Mouse (Mus musculus) liver, embryonic 14.5 days (tissue): ENCODE measurements around the gene Kctd21. TPM values are rescaled to one million over a fixed set of nuclear protein-coding genes. Genes with fewer than 3 reads are reported as not detected.

ENCODE experiments used
- ATAC-seq: fragments of 200-750 bp; cut with Nextera tagmentation; 2 replicates; pipeline ENCODE4 v1.8.0; 2017; ENCODE audit warnings: moderate number of reproducible peaks, mild to moderate bottlenecking, moderate library complexity; ENCODE audit not compliant: insufficient read depth
- DNase-seq, 3 experiments: peaks; one replicate each; pipeline ENCODE4 v3.0.0-alpha.2; 2012 to 2013; ENCODE audit warnings: low read depth in 3 of 3, low spot score in 3 of 3
- H3K27ac ChIP-seq: fragments of 300-500 bp; sonication (generic); 2 replicates; pipeline ENCODE4 v1.5.1; 2014; ENCODE audit warnings: moderate library complexity, mild to moderate bottlenecking, control low read depth, inconsistent platforms
- H3K27me3 ChIP-seq: fragments of 300-500 bp; sonication (generic); 2 replicates; pipeline ENCODE4 v1.6.1; 2014; ENCODE audit warnings: mild to moderate bottlenecking, low read length, moderate library complexity; ENCODE audit not compliant: control insufficient read depth, insufficient read depth
- H3K36me3 ChIP-seq: fragments of 300-500 bp; sonication (generic); replicated peaks from 2 replicates; pipeline ENCODE4 v1.6.1; 2014; ENCODE audit warnings: low read depth; ENCODE audit not compliant: control insufficient read depth, insufficient read depth
- H3K4me1 ChIP-seq, 2 experiments: fragments of 200-500 bp in 1 of 2; fragments of 300-500 bp in 1 of 2; sonication (generic) in 1 of 2; replicated peaks; 2 replicates each; pipeline ENCODE4 v1.6.1; 2012 to 2014; ENCODE audit warnings: antibody characterized with exemption in 1 of 2, inconsistent platforms in 1 of 2, low read length in 1 of 2; ENCODE audit not compliant: control insufficient read depth in 2 of 2, insufficient read depth in 2 of 2
- H3K4me2 ChIP-seq: fragments of 300-500 bp; sonication (generic); 2 replicates; pipeline ENCODE4 v1.6.1; 2014; ENCODE audit warnings: low read depth, mild to moderate bottlenecking, control low read depth, moderate library complexity
- H3K4me3 ChIP-seq, 2 experiments: fragments of 200-500 bp in 1 of 2; fragments of 300-500 bp in 1 of 2; sonication (generic) in 1 of 2; 2 replicates each; pipeline ENCODE4 v1.5.1; 2012 to 2014; ENCODE audit warnings: low read depth in 2 of 2, low read length in 2 of 2, mild to moderate bottlenecking in 2 of 2, control low read depth in 1 of 2, inconsistent platforms in 1 of 2, moderate library complexity in 1 of 2; ENCODE audit not compliant: insufficient read depth in 1 of 2
- H3K9ac ChIP-seq: fragments of 300-500 bp; sonication (generic); replicated peaks from 2 replicates; pipeline ENCODE4 v1.6.1; 2014; ENCODE audit warnings: mild to moderate bottlenecking, control low read depth, moderate library complexity
- H3K9me3 ChIP-seq: fragments of 300-500 bp; sonication (generic); 2 replicates; pipeline ENCODE4 v1.6.1; 2016; ENCODE audit warnings: low read length, mixed read lengths; ENCODE audit not compliant: control insufficient read depth
- CTCF ChIP-seq: IDR thresholded peaks from 2 replicates; pipeline ENCODE4 v1.5.1; 2016; ENCODE audit warnings: antibody characterized with exemption, low read depth, control low read depth
- EP300 ChIP-seq: IDR thresholded peaks from 2 replicates; pipeline ENCODE4 v1.6.1; 2016; ENCODE audit warnings: antibody characterized with exemption, low read depth
- WGBS: fragments of 180-500 bp; shearing (Covaris S2); extraction: QIAGEN DNeasy Blood & Tissue Kit; methylation state at CpG from one replicate; pipeline ENCODE4 v1.1.7; 2014; ENCODE audit not compliant: insufficient replicate concordance; 5-methylcytosine and 5-hydroxymethylcytosine counted together
- polyA plus RNA-seq, 2 experiments: library from polyadenylated mRNA; depleted of rRNA in 1 of 2; stranded (reverse) in 1 of 2; unstranded in 1 of 2; fragments of >200 nt; fragmentation: Nextera tagmentation in 1 of 2; extraction: Ambion mirVana in 1 of 2; gene quantifications; 2 replicates each; pipeline versions ENCODE4 v1.2.1 to v1.2.3; 2012 to 2014

Gene Kctd21
- 0.79 and 0.80 TPM in 2 replicates for polyA plus RNA-seq (2012; rRNA removed)
- polyA plus RNA-seq (2014; fragmentation: Nextera tagmentation; extraction: Ambion mirVana) = 0.76 and 0.96 TPM in 2 replicates

GRCm38 (mm10) chr7:97331726-97332666, at the start of gene Kctd21, which contains the start of gene Usp35:
Kctd21 (plus strand) TSS chr7:97332327.
Usp35 (minus strand) TSS chr7:97332020.
- H3K9me3 ChIP-seq = no peaks in the 10 kb centered on the region
- DNase-seq (peak; percentile 73 to 81 (median 76)), ATAC-seq (peak; percentile 99)
- peak; percentile 46 for TF ChIP-seq CTCF
- TF ChIP-seq EP300 = no peak
- H3K36me3 ChIP-seq = no peaks in the 10 kb centered on the region
- H3K27ac ChIP-seq = no peak within 1 kb of the TSS
- no peaks in the 10 kb centered on the region for H3K27me3 ChIP-seq
- WGBS = 1% methylated on average over 65 of the region's 68 CpGs
- H3K4me3 ChIP-seq = peak within 1 kb of the TSS; percentile 81 to 86
- peaks cover 5 to 9% of the 10 kb centered on the region in 2 experiments for H3K4me1 ChIP-seq
- peak within 1 kb of the TSS; percentile 95 for H3K4me2 ChIP-seq
- peak within 1 kb of the TSS; percentile 70 for H3K9ac ChIP-seq

- TF ChIP-seq CTCF (no peak), EP300 (no peak)
- Histone ChIP-seq H3K9ac (no peak overlapping the region), H3K4me3 (no peak overlapping the region), H3K4me2 (no peak overlapping the region), H3K27me3 (no peaks in the 10 kb centered on the region), H3K36me3 (no peaks in the 10 kb centered on the region), H3K4me1 (no peaks in the 10 kb centered on the region; a peak in 1 of 4 replicates), H3K27ac (no peak overlapping the region), H3K9me3 (no peaks in the 10 kb centered on the region)
- 39% methylated on average over 2 of the region's 2 CpGs for WGBS
- no peak for ATAC-seq
- no peak for DNase-seq
These were observed 35.1 kb upstream of the Kctd21 start for GRCm38 (mm10) chr7:97296986-97297385.

- Histone ChIP-seq H3K4me1 (no peaks in the 10 kb centered on the region; a peak in 1 of 4 replicates), H3K4me3 (no peak overlapping the region), H3K27ac (no peak overlapping the region), H3K9ac (no peak overlapping the region), H3K27me3 (no peaks in the 10 kb centered on the region), H3K9me3 (no peaks in the 10 kb centered on the region), H3K4me2 (no peak overlapping the region), H3K36me3 (no peaks in the 10 kb centered on the region)
- ATAC-seq (no peak), DNase-seq (peak; percentile 24 to 41 (median 40))
- WGBS = 2% methylated on average over 2 of the region's 2 CpGs
- TF ChIP-seq CTCF (peak; percentile 88), EP300 (no peak)
These were observed 34.7 kb upstream of the Kctd21 start for GRCm38 (mm10) chr7:97297466-97297865.

- Histone ChIP-seq H3K36me3 (no peaks in the 10 kb centered on the region), H3K9me3 (no peaks in the 10 kb centered on the region), H3K9ac (no peak overlapping the region), H3K27ac (no peak overlapping the region), H3K4me2 (no peak overlapping the region), H3K27me3 (no peaks in the 10 kb centered on the region), H3K4me3 (no peak overlapping the region), H3K4me1 (no peaks in the 10 kb centered on the region; a peak in 1 of 4 replicates)
- 75% methylated on average over 2 of the region's 2 CpGs for WGBS
- DNase-seq = no peak
- no peak for ATAC-seq
- TF ChIP-seq CTCF (no peak), EP300 (no peak)
These were observed 33.8 kb upstream of the Kctd21 start for GRCm38 (mm10) chr7:97298279-97298678.

GRCm38 (mm10) chr7:97298943-97299342, 33.2 kb upstream of the Kctd21 start:
- H3K9me3 ChIP-seq = no peaks in the 10 kb centered on the region
- WGBS = 63% methylated on average over 6 of the region's 6 CpGs
- H3K4me2 ChIP-seq = no peak overlapping the region
- H3K4me3 ChIP-seq = no peak overlapping the region
- DNase-seq (no peak), ATAC-seq (no peak)
- H3K27me3 ChIP-seq = no peaks in the 10 kb centered on the region
- no peak overlapping the region for H3K27ac ChIP-seq
- no peak overlapping the region for H3K9ac ChIP-seq
- TF ChIP-seq EP300 = no peak
- TF ChIP-seq CTCF = no peak
- no peaks in the 10 kb centered on the region; a peak in 1 of 4 replicates for H3K4me1 ChIP-seq
- no peaks in the 10 kb centered on the region for H3K36me3 ChIP-seq
